Mouse (Mus musculus) monocyte, adult 2 months (primary cell): ENCODE data around the gene Vps36.

Experiments used
- DNase-seq, 2 experiments: peaks; one replicate each; pipeline ENCODE4 v3.0.0; 2022; ENCODE audit warnings: low spot score in 2 of 2, low read depth in 1 of 2

Vps36 gene

GRCm38 (mm10) chr8:22192660-22193431 is at the start of gene Vps36:
Gene Vps36, plus strand, starts transcription at chr8:22192809.
- peak; percentile 55 to 80 for DNase-seq

- DNase-seq = no peak
Measured at GRCm38 (mm10) chr8:22143764-22144491, 48.7 kb upstream of the Vps36 start.

- DNase-seq = no peak
Measured at GRCm38 (mm10) chr8:22145831-22146230, 46.8 kb upstream of the Vps36 start.

GRCm38 (mm10) chr8:22147706-22148366 is 44.8 kb upstream of the Vps36 start:
- no peak for DNase-seq

- no peak for DNase-seq
Measured at GRCm38 (mm10) chr8:22148367-22148740, 44.3 kb upstream of the Vps36 start.

- no peak for DNase-seq
Measured at GRCm38 (mm10) chr8:22149643-22150344, 42.8 kb upstream of the Vps36 start.

DNA sequence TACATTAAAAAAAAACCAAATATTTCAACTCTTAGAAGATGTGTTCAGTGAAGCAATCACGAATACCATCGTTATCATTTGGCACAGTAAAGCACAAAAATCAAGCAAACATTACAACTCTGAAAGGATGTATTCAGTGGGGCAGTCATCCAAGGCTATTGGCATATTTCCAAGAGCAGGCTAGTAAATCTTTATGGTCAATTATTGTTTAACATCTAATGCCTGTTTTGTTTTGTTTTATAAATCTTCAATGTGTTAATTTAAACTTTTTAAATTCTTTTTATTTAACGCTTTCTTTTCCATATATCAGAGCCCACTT is 42.3 kb upstream of the Vps36 start:
- DNase-seq = no peak

GRCm38 (mm10) chr8:22162206-22162605 is 30.4 kb upstream of the Vps36 start:
- DNase-seq = no peak

GRCm38 (mm10) chr8:22164431-22164830 is 28.2 kb upstream of the Vps36 start:
- DNase-seq = no peak

- DNase-seq = no peak
Measured at GRCm38 (mm10) chr8:22165251-22166079, 27.1 kb upstream of the Vps36 start.

DNA sequence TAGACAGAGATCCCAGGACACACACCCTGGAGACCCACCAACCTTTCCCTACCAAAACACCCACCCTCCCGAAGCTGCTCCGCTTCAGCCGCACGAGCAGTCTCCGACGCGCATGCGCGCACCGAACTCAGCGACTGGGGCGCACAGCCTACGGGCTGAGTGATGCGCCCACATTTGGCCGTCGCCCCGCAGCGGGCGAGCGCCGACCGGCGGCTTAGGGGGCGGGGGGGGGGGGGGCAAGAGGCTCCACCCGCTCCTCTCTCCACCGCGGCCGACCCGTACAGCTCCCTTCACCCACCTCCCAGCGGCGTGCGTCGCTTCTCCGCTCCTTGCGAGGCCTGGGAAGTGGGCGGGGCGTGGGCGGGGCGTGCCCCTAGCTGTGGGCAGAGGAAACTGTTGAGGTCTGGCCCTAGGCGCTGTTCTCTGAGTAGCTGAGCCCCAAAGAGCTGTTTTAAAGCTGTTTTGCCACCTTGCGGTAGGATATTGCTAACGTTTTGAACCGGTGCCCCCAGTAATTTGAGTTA is 26.5 kb upstream of the Vps36 start, which contains the start of gene Nek3:
Gene Nek3 (minus strand): TSS at position 356 of the 524 bp plus-strand sequence.
- DNase-seq = peak; percentile 21 to 40

DNA sequence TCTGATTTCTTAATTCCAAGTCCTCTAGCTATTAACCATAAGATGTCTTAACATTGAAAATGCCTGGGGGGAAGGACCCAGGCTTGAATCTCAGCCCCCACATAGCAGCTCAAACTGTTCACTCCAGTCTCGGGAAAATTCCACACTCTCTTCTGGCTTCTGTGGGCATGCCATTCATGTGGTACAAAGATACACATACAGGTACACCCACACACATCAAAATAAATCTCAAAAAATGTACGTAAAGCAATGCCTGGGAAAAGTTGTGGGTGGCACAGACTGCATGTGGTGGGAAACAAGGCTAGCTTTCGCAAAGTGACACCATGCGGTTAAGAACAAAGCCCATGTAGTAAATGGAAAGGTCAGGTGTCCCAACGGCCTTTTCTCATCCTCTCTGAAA is 23.4 kb upstream of the Vps36 start:
- no peak for DNase-seq

- DNase-seq = no peak
Measured at GRCm38 (mm10) chr8:22175966-22176365, 16.6 kb upstream of the Vps36 start.

GRCm38 (mm10) chr8:22184884-22185283 is 7.7 kb upstream of the Vps36 start:
- no peak for DNase-seq

- peak; percentile 53 to 63 for DNase-seq
Measured at GRCm38 (mm10) chr8:22185431-22186397, 6.9 kb upstream of the Vps36 start, which contains the start of gene Ckap2. Gene Ckap2, minus strand, starts transcription at chr8:22185819.

DNA sequence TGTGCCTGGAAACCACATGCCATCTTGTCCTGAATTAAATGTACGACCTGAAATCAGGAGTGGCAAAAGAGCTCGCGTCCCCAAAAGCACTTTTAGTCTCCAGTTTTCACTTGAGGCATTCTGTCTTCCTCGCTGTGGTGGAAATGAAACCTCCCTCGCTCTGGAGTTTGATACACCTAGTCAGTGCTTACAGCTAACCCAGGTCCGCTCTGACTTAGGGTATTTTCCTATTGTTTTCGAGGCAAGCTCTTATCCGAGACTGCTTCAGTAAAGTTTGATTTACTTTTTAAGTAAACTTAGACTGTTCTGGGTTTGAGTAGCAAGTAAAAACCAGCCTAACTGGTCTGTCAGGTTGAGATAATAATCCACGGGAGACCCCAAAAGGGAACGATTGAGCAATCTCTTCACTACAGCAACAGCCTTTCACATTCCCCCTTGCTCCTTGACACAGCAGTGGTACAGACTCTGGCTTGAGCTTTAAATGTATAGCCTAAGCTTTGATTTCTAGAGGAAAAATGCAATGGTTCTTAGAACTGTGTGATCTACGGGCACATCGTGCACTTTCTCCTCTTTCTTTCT is 912 bp downstream of the Vps36 start:
- DNase-seq = no peak

- DNase-seq = no peak
Measured at GRCm38 (mm10) chr8:22197914-22198313, 5.3 kb downstream of the Vps36 start.

DNA sequence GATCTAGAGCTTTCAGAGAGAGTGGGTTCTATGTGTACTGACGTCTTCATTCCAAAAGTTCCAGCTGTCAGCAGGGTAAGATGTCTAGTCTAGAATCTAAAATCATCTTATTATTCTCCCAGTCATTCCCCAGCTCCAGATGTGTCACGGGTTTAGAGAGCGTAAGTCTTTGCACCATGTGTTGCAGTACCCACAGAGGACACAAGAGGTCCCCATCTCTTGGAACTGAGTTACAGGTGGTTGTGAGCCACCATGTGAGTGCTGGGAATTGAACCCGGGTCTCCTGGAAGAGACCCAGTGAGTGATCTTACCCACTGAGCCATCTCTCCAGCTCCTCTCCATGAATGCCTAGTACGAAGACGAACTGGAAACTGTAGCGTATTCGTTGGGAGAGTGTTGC is 6.9 kb downstream of the Vps36 start:
- DNase-seq = no peak

- DNase-seq = no peak
Measured at GRCm38 (mm10) chr8:22207535-22207934, 14.9 kb downstream of the Vps36 start.
